Mouse (Mus musculus) embryonic stem cell, embryonic (primary cell): Measurements from ENCODE around the gene Cabp4.

Source experiments
- CTCF ChIA-PET, 4 experiments: fragments of 300-600 bp in 2 of 4; fragments of 350-600 bp in 2 of 4; sonication (Branson Sonifier 250); formaldehyde crosslinking; loops; one replicate each; lab custom pipeline; 2022; ENCODE audit warnings: inconsistent platforms in 2 of 4; lab: Charles Lee
- POLR2A ChIA-PET, 4 experiments: fragments of 300-600 bp in 2 of 4; fragments of 350-600 bp in 2 of 4; sonication (Branson Sonifier 250); formaldehyde crosslinking; loops; one replicate each; lab custom pipeline; 2022; ENCODE audit warnings: antibody characterized with exemption in 4 of 4, inconsistent platforms in 1 of 4; lab: Charles Lee

The Cabp4 gene

GRCm38 (mm10) chr19:4171393-4172290 is 27.8 kb upstream of the Cabp4 start:
- ChIA-PET CTCF (interaction anchor here in 2 of 4 experiments (0.5 to 2.6 kb wide), 5 partner anchors 9 to 697 kb away, joined by 4 to 7 read pairs (median 4); partner anchors contain the start of gene Rps6kb2 (in 1 of the 2)), POLR2A (interaction anchor here in 3 of 4 experiments (0.6 to 4.9 kb wide), 26 partner anchors 8 to 216 kb away, joined by 3 to 47 read pairs (median 4); partner anchors contain the start of genes Ppp1ca (in 3 of the 3), Aip (in 1 of the 3), Ankrd13d (in 1 of the 3) and Cdk2ap2 (in 1 of the 3))

GRCm38 (mm10) chr19:4170723-4171392 is 27.0 kb upstream of the Cabp4 start:
- POLR2A ChIA-PET, result interaction anchor here (0.6 to 4.9 kb wide), 38 partner anchors 8 to 217 kb away, joined by 3 to 47 read pairs (median 6); partner anchors contain the start of genes Aip (in 2 of the 4), Cdk2ap2 (in 2 of the 4), Gstp2 (in 2 of the 4) and Ppp1ca (in 2 of the 4)
- CTCF ChIA-PET, result interaction anchor here in 3 of 4 experiments (0.7 to 2.2 kb wide), 13 partner anchors 8 to 119 kb away, joined by 3 to 12 read pairs (median 5); partner anchors contain the start of genes Ppp1ca (in 3 of the 3), Rad9a (in 1 of the 3), Rps6kb2 (in 1 of the 3) and Tbc1d10c (in 1 of the 3)

DNA sequence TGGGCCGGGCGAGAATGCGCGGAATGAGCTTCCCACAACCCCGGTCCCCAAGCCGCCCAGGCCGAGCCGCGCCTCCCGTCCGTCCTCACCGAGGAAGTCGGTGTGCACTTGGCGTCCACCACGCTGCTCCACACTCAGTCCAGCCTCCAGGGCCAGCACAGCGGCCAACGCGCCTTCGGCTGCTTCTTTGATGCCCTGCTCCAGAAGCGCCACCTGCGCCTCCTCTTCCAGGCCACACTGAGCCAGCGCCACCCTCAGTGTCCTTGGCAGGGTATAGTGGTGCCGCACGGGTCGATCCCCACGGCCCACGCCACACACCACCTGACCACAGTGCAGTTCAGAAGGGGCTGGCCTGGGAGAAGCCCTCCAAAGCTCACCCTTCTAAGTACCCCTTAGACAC is 26.0 kb upstream of the Cabp4 start:
- ChIA-PET POLR2A (interaction anchor here (0.6 to 4.9 kb wide), 79 partner anchors 8 to 1125 kb away, joined by 3 to 47 read pairs (median 4); partner anchors contain the start of genes Ppp1ca (in 4 of the 4), Aip (in 3 of the 4), Rad9a (in 3 of the 4) and Cdk2ap2 (in 2 of the 4)), CTCF (interaction anchor here (0.5 to 2.2 kb wide), 38 partner anchors 9 to 1252 kb away, joined by 3 to 12 read pairs (median 4); partner anchors contain the start of genes Ppp1ca (in 3 of the 4), Aip (in 2 of the 4), Rad9a (in 2 of the 4) and Cdk2ap2 (in 1 of the 4))

DNA sequence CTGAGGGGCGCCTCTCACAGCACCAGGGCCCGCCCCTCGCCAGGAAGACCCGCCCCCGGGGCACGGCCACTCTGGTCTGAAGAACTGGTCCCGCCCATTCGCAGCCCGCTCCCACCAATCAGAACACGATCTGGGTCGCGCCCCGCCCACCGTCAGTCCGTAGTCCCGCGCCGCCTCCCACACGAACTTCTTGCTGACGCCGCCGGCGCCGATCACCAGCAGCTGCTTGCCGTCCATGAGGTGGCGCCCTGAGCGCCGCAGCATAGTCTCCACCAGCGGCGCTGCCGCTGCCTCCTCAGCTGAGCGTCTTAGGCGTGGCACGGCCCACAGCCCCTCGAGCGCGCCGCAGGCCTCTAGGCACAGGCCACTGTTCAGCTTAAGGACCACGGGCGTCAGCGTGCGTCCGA is 25.5 kb upstream of the Cabp4 start:
- ChIA-PET POLR2A (interaction anchor here (0.6 to 4.9 kb wide), 73 partner anchors 9 to 1126 kb away, joined by 3 to 47 read pairs (median 4); partner anchors contain the start of genes Ppp1ca (in 4 of the 4), Aip (in 3 of the 4), Gm49405 (in 2 of the 4) and Gstp2 (in 2 of the 4)), CTCF (interaction anchor here (0.5 to 2.2 kb wide), 39 partner anchors 10 to 1253 kb away, joined by 3 to 12 read pairs (median 4); partner anchors contain the start of genes Aip (in 2 of the 4), Ppp1ca (in 2 of the 4), Rad9a (in 2 of the 4) and Ankrd13d (in 1 of the 4))

DNA sequence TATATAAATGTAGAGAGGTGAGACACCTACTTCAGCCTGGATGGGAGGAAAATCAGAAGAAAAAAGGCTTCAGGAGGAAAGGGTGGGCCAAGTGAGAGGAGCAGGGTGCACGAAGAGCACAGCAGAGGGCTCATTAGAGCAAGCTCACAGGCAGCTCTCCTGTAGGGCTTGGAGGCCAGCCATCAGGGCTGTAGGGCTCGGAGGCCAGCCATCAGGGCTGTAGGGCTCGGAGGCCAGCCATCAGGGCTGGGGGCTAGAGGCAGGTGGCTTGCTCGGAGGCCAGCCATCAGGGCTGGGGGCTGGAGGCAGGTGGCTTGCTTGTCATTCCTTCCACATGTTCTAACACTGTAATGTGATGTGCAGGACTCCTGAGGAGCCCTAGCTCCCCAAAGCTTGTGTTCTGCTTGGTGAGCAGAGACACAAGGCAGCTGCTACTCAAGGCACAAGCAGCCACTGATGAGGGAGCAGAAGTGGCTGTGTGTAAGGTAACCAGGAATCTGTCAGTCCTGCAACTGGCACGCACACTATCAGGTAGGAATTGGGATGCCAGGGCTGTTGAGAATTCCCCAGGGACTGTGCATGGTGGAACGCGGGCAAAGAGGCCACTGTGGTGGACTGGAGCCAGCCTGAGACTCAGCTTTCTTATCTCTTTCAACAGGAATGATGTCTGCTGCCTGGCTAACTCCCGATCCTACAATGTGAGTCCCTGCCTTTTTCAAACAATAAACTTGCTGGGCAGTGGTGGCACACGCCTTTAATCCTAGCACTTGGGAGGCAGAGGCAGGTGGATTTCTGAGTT is 23.0 kb upstream of the Cabp4 start:
- CTCF ChIA-PET, result interaction anchor here in 3 of 4 experiments (0.6 to 1.7 kb wide), 4 partner anchors 25 to 146 kb away, joined by 3 to 14 read pairs (median 4); partner anchors contain the start of gene Ppp1ca (in 1 of the 3)

DNA sequence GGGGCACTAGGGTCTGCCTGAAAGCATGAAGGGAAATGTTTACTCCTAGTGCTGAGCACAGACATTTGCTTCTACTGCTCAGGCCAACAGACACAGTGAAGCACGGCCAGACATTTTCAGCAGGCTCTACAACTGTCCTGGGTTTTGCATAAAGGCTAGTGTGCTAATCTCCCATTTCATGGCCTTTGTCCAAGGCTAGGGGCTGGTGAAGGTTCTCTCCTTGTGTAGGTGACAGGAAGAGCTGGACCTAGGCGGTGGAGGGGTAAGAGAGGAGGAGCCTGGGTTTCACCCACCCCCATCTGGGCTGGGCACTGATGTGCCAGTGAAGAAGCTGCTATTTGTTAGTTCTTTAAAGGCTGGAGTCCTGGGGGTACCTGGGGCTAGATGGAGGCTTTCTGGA is 20.9 kb upstream of the Cabp4 start:
- CTCF ChIA-PET, result interaction anchor here in 2 of 4 experiments (1.5 to 1.9 kb wide), 2 partner anchors 27 kb away, joined by 3 to 7 read pairs; partner anchors contain the start of gene Ppp1ca (in 2 of the 2)
- POLR2A ChIA-PET, result interaction anchor here in 3 of 4 experiments (0.6 to 4.8 kb wide), 25 partner anchors 8 to 397 kb away, joined by 3 to 27 read pairs (median 8); partner anchors contain the start of genes Ptprcap (in 3 of the 3), Ppp1ca (in 2 of the 3), Rad9a (in 2 of the 3) and AC109138.7 (in 1 of the 3)

More for the DNA sequence above, 23.0 kb upstream of the Cabp4 start:
- POLR2A ChIA-PET, result interaction anchor here in 3 of 4 experiments (0.7 to 2.9 kb wide), 32 partner anchors 8 to 154 kb away, joined by 3 to 16 read pairs (median 4); partner anchors contain the start of genes Carns1 (in 2 of the 3), Ppp1ca (in 2 of the 3), Rad9a (in 2 of the 3) and Cdk2ap2 (in 1 of the 3)

DNA sequence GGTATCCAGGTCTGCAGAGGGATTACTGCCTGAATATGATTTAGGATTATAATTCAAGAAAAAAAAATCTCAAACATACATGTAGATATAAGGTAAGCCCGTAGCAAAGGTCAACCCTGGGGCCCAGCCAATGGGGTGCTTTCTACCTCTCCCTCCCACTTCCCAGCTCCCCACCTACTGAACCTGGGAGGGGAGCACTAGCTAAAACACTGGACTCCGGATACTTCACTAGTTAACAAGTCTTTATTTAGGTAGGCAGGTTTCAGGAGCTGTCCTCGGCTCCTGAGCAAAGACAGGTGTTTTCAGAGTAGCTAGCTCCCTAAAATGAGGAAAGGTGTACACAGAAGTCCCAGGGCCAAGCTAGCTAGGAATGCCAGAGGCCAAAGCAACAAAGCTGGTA is 20.3 kb upstream of the Cabp4 start:
- ChIA-PET CTCF (interaction anchor here in 3 of 4 experiments (0.7 to 1.9 kb wide), 4 partner anchors 28 to 151 kb away, joined by 3 to 7 read pairs (median 4); partner anchors contain the start of genes Ppp1ca (in 2 of the 3) and Ndufv1 (in 1 of the 3)), POLR2A (interaction anchor here in 3 of 4 experiments (0.5 to 4.8 kb wide), 50 partner anchors 8 to 456 kb away, joined by 3 to 27 read pairs (median 6); partner anchors contain the start of genes Ptprcap (in 3 of the 3), Aip (in 2 of the 3), Carns1 (in 2 of the 3) and Cdk2ap2 (in 2 of the 3))

GRCm38 (mm10) chr19:4163543-4163887 is 19.7 kb upstream of the Cabp4 start:
- POLR2A ChIA-PET, result interaction anchor here in 3 of 4 experiments (0.5 to 4.8 kb wide), 56 partner anchors 9 to 456 kb away, joined by 3 to 27 read pairs (median 5); partner anchors contain the start of genes Ptprcap (in 3 of the 3), Aip (in 2 of the 3), Carns1 (in 2 of the 3) and Cdk2ap2 (in 2 of the 3)
- CTCF ChIA-PET, result interaction anchor here in 3 of 4 experiments (0.6 to 1.9 kb wide), 9 partner anchors 8 to 201 kb away, joined by 3 to 7 read pairs (median 4); partner anchors contain the start of genes Ppp1ca (in 2 of the 3) and Ndufv1 (in 1 of the 3)

- ChIA-PET CTCF (interaction anchor here in 2 of 4 experiments (0.6 to 1.9 kb wide), 8 partner anchors 8 to 200 kb away, joined by 3 to 7 read pairs (median 4); partner anchors contain the start of genes Ppp1ca (in 2 of the 2) and Ndufv1 (in 1 of the 2)), POLR2A (interaction anchor here in 3 of 4 experiments (0.5 to 4.8 kb wide), 61 partner anchors 8 to 455 kb away, joined by 3 to 27 read pairs (median 4); partner anchors contain the start of genes Cdk2ap2 (in 3 of the 3), Ppp1ca (in 3 of the 3), Ptprcap (in 3 of the 3) and Aip (in 2 of the 3))
Measured at GRCm38 (mm10) chr19:4162646-4163542, 19.1 kb upstream of the Cabp4 start, which contains the start of gene Rps6kb2. TSS of gene Rps6kb2 (minus strand) at chr19:4163354.

- POLR2A ChIA-PET, result interaction anchor here (0.5 to 1.6 kb wide), 7 partner anchors 8 to 104 kb away, joined by 3 to 4 read pairs (median 4); partner anchors contain the start of gene Rad9a (in 1 of the 4)
Measured at GRCm38 (mm10) chr19:4159049-4159448, 15.2 kb upstream of the Cabp4 start.

GRCm38 (mm10) chr19:4156771-4157170 is 12.9 kb upstream of the Cabp4 start:
- ChIA-PET CTCF (interaction anchor here in 2 of 4 experiments (1.1 to 1.2 kb wide), 2 partner anchors 13 kb away, joined by 3 read pairs; no protein-coding TSS in a partner anchor), POLR2A (interaction anchor here in 3 of 4 experiments (0.5 to 4.1 kb wide), 16 partner anchors 6 to 60 kb away, joined by 3 to 17 read pairs (median 6); partner anchors contain the start of genes Ppp1ca (in 2 of the 3), Rad9a (in 2 of the 3), Aip (in 1 of the 3) and Cdk2ap2 (in 1 of the 3))

More at GRCm38 (mm10) chr19:4159049-4159448, 15.2 kb upstream of the Cabp4 start:
- CTCF ChIA-PET, result interaction anchor here in 1 of 4 experiments (1.1 to 1.2 kb wide), 2 partner anchors 11 to 34 kb away, joined by 3 to 4 read pairs; partner anchors contain the start of gene Aip

GRCm38 (mm10) chr19:4156073-4156579 is 12.3 kb upstream of the Cabp4 start:
- ChIA-PET CTCF (interaction anchor here in 2 of 4 experiments (1.1 to 1.2 kb wide), 3 partner anchors 13 to 14 kb away, joined by 3 to 4 read pairs (median 3); no protein-coding TSS in a partner anchor), POLR2A (interaction anchor here in 3 of 4 experiments (0.6 to 4.1 kb wide), 16 partner anchors 7 to 59 kb away, joined by 3 to 17 read pairs (median 6); partner anchors contain the start of genes Rad9a (in 2 of the 3), Aip (in 1 of the 3), Cdk2ap2 (in 1 of the 3) and Ppp1ca (in 1 of the 3))
